Mouse (Mus musculus): Measurements from ENCODE around the gene Scrn1.

GRCm38 (mm10) chr6:54590691-54591090 lies 24.4 kb upstream of the Scrn1 start:
- TF ChIP-seq CTCF (IDR thresholded peaks at IDR 0.05; ENCODE audit: low read depth, low read length) (no peak), POLR2A (IDR thresholded peaks at IDR 0.05; ENCODE audit: borderline replicate concordance, low read depth, low read length) (no peak)
